Mouse (Mus musculus) brain, embryonic 14.5 days (tissue): ENCODE results near the gene Dnah17.

Experiments
- CTCF ChIP-seq: fragments of 200-500 bp; IDR thresholded peaks from 2 replicates; pipeline ENCODE4 v1.5.1; 2012; ENCODE audit warnings: inconsistent platforms, mild to moderate bottlenecking, moderate library complexity, borderline replicate concordance; ENCODE audit not compliant: insufficient read depth, insufficient read length; ENCODE audit errors: extremely low read depth
- POLR2A ChIP-seq: fragments of 200-500 bp; IDR thresholded peaks from 2 replicates; pipeline ENCODE4 v1.6.1; 2012; ENCODE audit warnings: mild to moderate bottlenecking, inconsistent platforms, borderline replicate concordance; ENCODE audit not compliant: poor library complexity, insufficient read depth, insufficient read length, severe bottlenecking; ENCODE audit errors: extremely low read depth

DNA sequence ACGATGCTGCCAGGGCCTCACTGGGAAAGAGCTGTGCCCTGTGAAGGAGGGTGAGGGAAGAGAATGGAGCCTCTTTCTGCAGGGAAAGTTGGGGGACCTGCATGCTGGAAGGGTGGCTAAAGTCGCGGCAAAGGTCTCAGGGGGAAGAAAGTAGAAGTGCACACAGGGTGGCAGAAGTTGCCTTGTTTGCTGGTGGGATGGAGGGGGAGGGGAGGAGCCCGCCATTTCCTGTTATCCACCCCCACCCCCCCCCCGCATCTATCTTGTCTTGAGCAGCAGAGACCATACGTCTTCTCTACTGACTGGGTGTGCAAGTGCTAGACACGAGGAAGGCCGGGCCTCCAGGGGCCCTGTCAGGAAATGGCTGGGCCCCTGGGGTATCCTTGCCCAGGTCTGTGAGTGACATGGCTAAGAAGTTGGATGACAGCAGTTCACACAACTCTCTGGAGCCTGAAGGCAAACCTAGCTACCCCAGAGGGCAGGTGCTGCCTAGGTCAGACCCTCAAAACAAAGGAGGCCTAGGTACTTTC is 15.8 kb downstream of the Dnah17 start:
- TF ChIP-seq CTCF = no peak
- TF ChIP-seq POLR2A = no peak
